Mouse (Mus musculus): Measurements from ENCODE around the gene Cdh6. TPM values are rescaled to one million over a fixed set of nuclear protein-coding genes. Genes with fewer than 3 reads are reported as not detected.

Cdh6 gene
- polyA plus RNA-seq, 1 experiment from 2014 or later: 2.0 TPM

DNA sequence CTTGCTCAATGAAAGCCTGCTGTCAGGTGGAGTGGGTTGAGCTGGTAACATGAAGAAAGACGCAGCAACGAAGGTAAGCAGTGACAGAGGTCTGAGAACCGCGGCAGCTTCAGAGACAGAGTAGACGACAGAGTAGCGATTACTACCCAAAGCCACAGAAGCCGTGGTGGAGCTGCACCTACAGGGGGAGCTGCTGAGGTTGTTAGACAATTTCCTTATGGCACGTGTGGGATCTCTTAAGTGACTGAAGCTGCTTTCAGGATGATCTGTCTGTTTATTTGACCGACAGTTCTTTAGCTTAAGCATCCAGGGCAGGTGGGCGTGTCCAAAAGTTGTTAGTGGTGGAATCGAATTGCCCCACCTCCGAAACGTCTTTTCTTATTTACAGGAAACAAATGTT lies 167.5 kb downstream of the Cdh6 start:
- WGBS: 76% methylated on average over 13 of the region's 13 CpGs
- no peak for ATAC-seq (ENCODE audit: insufficient number of reproducible peaks, insufficient read depth, low FRiP score, low read depth)
- Histone ChIP-seq H3K27me3 (ENCODE audit: control insufficient read depth, insufficient read depth, low read length) (no peaks in the 10 kb centered on the region), H3K9ac (ENCODE audit: low read length) (no peak overlapping the region), H3K4me1 (ENCODE audit: control insufficient read depth in 2 of 2, insufficient read depth in 2 of 2, low read length in 2 of 2) (no peaks in the 10 kb centered on the region), H3K4me2 (ENCODE audit: low read length) (no peak overlapping the region), H3K27ac (replicated peaks in 1 of 2; ENCODE audit: control insufficient read depth in 1 of 2, insufficient read depth in 1 of 2, low read depth in 2 of 2, low read length in 2 of 2) (no peak overlapping the region), H3K9me3 (ENCODE audit: control insufficient read depth, low read length) (no peaks in the 10 kb centered on the region), H3K36me3 (ENCODE audit: control insufficient read depth, insufficient read depth, low read length) (no peaks in the 10 kb centered on the region), H3K4me3 (ENCODE audit: control insufficient read depth in 1 of 2, insufficient read depth in 1 of 2, low read depth in 1 of 2, low read length in 2 of 2) (no peak overlapping the region)

DNA sequence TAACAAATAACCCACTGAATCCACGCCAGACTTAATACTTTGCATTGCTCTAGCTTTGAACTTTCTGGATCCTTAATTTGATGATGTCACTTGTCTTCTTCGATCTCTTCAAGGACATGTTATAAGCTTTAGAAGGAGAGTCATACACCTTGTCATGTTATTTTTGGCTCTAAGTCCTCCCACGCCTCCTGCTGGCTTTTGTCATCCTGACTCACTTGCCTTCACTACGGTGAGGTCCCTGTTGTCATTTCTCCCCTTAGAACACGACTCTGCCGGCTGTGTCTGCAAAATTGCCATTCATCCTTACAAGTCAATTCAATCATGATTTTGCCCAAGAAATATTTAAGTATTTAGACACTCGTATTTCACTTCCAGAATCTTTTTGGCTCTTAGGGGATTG lies 171.9 kb downstream of the Cdh6 start:
- no peak overlapping the region for H3K27ac ChIP-seq (replicated peaks in 1 of 2; ENCODE audit: control insufficient read depth in 1 of 2, insufficient read depth in 1 of 2, low read depth in 2 of 2, low read length in 2 of 2)
- H3K36me3 ChIP-seq (ENCODE audit: control insufficient read depth, insufficient read depth, low read length): no peaks in the 10 kb centered on the region
- no peaks in the 10 kb centered on the region for H3K9me3 ChIP-seq (ENCODE audit: control insufficient read depth, low read length)
- no peaks in the 10 kb centered on the region for H3K4me1 ChIP-seq (ENCODE audit: control insufficient read depth in 2 of 2, insufficient read depth in 2 of 2, low read length in 2 of 2)
- ATAC-seq (ENCODE audit: insufficient number of reproducible peaks, insufficient read depth, low FRiP score, low read depth): no peak
- no peaks in the 10 kb centered on the region for H3K27me3 ChIP-seq (ENCODE audit: control insufficient read depth, insufficient read depth, low read length)
- no peak overlapping the region for H3K4me2 ChIP-seq (ENCODE audit: low read length)
- WGBS: 32% methylated on average over 7 of the region's 7 CpGs
- no peak overlapping the region for H3K4me3 ChIP-seq (ENCODE audit: control insufficient read depth in 1 of 2, insufficient read depth in 1 of 2, low read depth in 1 of 2, low read length in 2 of 2)
- no peak overlapping the region for H3K9ac ChIP-seq (ENCODE audit: low read length)

DNA sequence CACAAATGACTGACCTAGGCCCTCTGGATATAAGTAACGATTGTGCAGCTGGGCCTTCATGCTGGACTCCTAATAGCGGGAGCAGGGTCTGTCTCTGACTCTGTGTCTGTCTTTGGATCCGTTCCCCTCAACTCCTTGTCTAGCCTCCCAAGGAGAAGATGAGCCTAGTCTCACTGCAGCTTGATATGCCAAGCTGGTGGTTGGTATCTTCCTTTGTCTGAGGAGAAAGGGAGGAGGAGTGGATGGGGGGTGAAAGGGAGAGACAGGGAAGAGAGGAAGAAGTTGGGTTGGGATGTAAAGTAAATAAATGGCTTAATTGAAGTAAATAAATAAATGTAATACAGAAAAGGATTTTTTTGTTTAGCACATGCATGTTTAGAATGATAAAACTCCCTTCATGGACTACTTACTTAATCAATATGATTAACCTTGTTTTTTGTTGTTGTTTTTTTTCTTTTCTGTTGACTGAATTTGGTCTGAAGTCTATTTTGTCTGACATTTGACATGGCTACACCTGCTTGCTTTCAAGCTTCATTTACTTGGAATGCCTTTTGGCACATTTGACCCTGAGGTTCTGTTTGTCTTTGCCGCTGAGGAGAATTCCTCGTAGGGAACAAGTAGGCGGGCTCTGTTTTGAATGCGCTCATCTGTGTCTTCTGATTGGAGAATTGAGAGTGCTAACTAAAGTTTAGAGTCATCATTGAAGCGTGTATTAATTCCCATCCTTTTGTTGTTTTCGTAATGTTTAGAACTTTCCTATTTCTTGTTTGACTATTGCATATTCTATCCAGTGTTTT lies 178.7 kb downstream of the Cdh6 start:
- no peak overlapping the region for H3K9ac ChIP-seq (ENCODE audit: low read length)
- 81% methylated on average over 9 of the region's 9 CpGs for WGBS
- no peaks in the 10 kb centered on the region for H3K27me3 ChIP-seq (ENCODE audit: control insufficient read depth, insufficient read depth, low read length)
- peaks cover 6% of the 10 kb centered on the region for H3K9me3 ChIP-seq (ENCODE audit: control insufficient read depth, low read length)
- no peak overlapping the region for H3K4me3 ChIP-seq (ENCODE audit: control insufficient read depth in 1 of 2, insufficient read depth in 1 of 2, low read depth in 1 of 2, low read length in 2 of 2)
- no peak for ATAC-seq (ENCODE audit: insufficient number of reproducible peaks, insufficient read depth, low FRiP score, low read depth)
- H3K36me3 ChIP-seq (ENCODE audit: control insufficient read depth, insufficient read depth, low read length): no peaks in the 10 kb centered on the region
- no peak overlapping the region for H3K27ac ChIP-seq (replicated peaks in 1 of 2; ENCODE audit: control insufficient read depth in 1 of 2, insufficient read depth in 1 of 2, low read depth in 2 of 2, low read length in 2 of 2)
- H3K4me2 ChIP-seq (ENCODE audit: low read length): no peak overlapping the region
- no peaks in the 10 kb centered on the region for H3K4me1 ChIP-seq (ENCODE audit: control insufficient read depth in 2 of 2, insufficient read depth in 2 of 2, low read length in 2 of 2)

Data from heart, embryonic 14.5 days (tissue).